Mouse (Mus musculus): ENCODE results near the gene Pa2g4. TPM values are rescaled to one million over a fixed set of nuclear protein-coding genes. Genes with fewer than 3 reads are reported as not detected.
"Not testable (repeated sequence)": the region's sequence is repeated elsewhere in the genome, so short reads cannot be mapped to it uniquely, and the experiment has no call there.

Pa2g4 gene
- polyA plus RNA-seq, 1 experiment from 2014 or later = 194 TPM

DNA sequence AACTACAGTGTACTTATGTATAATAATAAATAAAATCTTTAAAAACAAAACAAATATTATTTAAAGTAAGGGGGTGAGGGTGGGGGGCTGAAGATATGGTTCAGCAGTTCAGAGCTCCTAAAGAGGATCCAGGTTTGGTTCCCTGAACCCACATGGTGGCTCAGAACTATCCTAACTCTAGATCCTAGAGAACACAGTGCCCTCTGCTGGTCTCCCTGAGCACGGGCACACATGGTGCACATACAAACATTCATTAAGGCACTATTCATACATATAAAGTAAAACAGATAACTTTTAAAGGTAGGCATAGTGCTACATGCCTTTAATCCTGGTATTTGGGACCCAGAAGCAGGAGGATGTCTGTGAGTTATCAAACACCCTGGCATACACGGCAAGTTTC is 9.3 kb upstream of the Pa2g4 start:
- H3K4me3 ChIP-seq = no peak overlapping the region
- no peak overlapping the region for H3K9ac ChIP-seq
- peaks cover 37% of the 10 kb centered on the region for H3K36me3 ChIP-seq
- H3K9me3 ChIP-seq = no peaks in the 10 kb centered on the region
- H3K4me2 ChIP-seq = no peak overlapping the region
- no peak for ATAC-seq (ENCODE audit: borderline replicate concordance, extremely low read depth, low FRiP score, low TSS enrichment)
- no peak overlapping the region for H3K27ac ChIP-seq
- WGBS = 86% methylated on average over 2 of the region's 2 CpGs
- H3K4me1 ChIP-seq = no peaks in the 10 kb centered on the region; the same call in 1 of the 2 replicates
- no peaks in the 10 kb centered on the region for H3K27me3 ChIP-seq

DNA sequence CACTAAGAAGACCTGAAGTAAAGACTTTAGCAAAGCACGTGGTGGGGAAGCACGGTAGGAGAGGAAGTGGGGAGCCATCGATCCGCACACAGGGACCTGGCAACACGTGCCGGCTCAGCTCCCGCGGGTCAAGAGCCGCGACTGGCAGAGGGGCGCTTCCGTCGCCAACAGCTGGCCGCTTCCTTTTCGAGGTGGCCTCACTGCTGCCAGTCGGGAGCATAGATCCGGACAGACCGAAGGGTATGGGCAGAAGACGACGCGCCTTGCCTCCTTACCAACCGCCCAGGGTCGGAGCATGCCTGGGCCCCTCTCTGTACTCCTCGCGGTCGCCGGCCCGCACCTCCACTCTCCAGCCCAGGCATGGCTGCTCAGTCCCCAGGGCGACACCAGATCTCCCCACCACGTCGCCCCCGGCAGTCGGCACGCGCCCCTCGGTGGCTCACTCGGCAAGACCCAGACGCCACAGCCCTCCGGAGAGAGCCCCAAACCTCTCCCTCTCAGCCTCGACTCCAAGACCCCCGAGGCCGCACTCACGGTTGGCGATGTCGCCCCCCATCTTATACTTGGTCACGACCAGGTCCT is 490 bp downstream of the Pa2g4 start:
- ATAC-seq (ENCODE audit: borderline replicate concordance, extremely low read depth, low FRiP score, low TSS enrichment) = peak; percentile 31
- Histone ChIP-seq H3K9me3 (no peaks in the 10 kb centered on the region), H3K4me1 (peaks cover 25% of the 10 kb centered on the region), H3K4me2 (peak overlapping the region; percentile 80), H3K4me3 (peak overlapping the region; percentile 95), H3K27me3 (no peaks in the 10 kb centered on the region), H3K27ac (peak overlapping the region; percentile 96), H3K36me3 (peaks cover 44% of the 10 kb centered on the region), H3K9ac (peak overlapping the region; percentile 93)
- under 1% methylated on average over 46 of the region's 46 CpGs for WGBS

DNA sequence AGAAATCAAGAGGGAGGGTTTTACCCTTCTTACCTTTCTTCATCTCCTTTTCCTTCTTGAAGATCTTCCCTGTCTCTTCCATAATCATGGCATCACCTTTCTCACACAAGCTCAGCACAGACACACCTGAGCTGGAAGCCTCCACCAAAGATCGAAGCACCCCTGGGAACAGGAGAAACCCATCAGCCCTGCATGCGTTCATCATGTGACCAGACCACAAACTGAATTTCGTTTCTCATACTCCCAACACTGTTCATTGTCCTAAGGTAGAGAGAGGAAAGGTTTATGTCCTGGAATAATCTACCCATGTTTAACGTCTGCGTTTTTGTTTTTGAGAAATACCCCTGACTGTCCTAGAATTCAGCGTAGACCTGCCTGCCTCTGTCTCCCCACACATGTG is 2.2 kb downstream of the Pa2g4 start:
- Histone ChIP-seq H3K4me1 (peaks cover 25% of the 10 kb centered on the region), H3K36me3 (peaks cover 56% of the 10 kb centered on the region), H3K4me3 (0 out of 2 replicates have a peak overlapping the region, but pooled peaks have one; percentile 3), H3K27me3 (no peaks in the 10 kb centered on the region), H3K4me2 (peak overlapping the region; percentile 80), H3K9ac (peak overlapping the region; percentile 3; the same call in 1 of the 2 replicates), H3K9me3 (no peaks in the 10 kb centered on the region), H3K27ac (no peak overlapping the region)
- no peak for ATAC-seq (ENCODE audit: borderline replicate concordance, extremely low read depth, low FRiP score, low TSS enrichment)
- 85% methylated on average over 6 of the region's 6 CpGs for WGBS

DNA sequence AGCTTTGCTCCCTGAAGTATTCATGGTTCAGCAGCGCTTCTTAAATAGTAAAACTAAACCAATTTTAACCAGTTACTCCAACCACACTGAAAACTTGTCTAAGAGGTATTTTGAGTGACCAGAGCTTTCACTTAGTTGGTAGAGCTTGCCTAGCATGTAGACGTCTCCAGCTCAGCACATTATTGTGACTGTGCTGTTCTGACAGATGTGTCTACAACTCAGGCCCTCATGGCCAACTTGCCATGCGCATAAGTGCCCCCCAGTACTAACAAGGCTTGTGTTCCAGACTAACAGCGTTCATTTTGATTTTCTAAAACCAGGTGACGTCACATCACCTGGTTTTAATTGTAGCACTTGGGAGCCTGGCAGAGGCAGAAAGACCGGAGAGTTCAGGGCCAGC is 8.8 kb downstream of the Pa2g4 start:
- no peak overlapping the region for H3K4me3 ChIP-seq
- no peaks in the 10 kb centered on the region for H3K4me1 ChIP-seq
- ATAC-seq (ENCODE audit: borderline replicate concordance, extremely low read depth, low FRiP score, low TSS enrichment) = no peak
- no peaks in the 10 kb centered on the region for H3K27me3 ChIP-seq
- H3K36me3 ChIP-seq = peaks cover 51% of the 10 kb centered on the region
- no peaks in the 10 kb centered on the region for H3K9me3 ChIP-seq
- 80% methylated on average over 6 of the region's 6 CpGs for WGBS
- H3K4me2 ChIP-seq = no peak overlapping the region
- no peak overlapping the region for H3K9ac ChIP-seq
- H3K27ac ChIP-seq = no peak overlapping the region

DNA sequence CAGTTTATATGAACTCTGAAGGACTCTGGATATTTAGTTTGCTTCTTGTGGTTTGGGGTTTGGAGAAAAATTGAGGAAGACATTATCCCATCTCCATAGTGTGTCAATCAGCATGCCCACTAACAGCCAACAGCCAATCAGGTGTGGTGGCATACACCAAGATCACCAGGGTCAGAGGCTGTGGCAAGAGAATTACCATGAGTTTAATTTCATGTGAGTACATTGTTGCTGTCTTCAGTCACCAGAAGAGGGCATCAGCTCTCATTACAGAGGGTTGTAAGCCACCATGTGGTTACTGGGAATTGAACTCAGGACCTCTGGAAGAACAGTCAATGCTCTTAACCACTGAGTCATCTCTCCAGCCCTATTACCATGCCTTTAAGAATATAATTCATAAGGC is 9.5 kb downstream of the Pa2g4 start:
- no peaks in the 10 kb centered on the region for H3K27me3 ChIP-seq
- no peak overlapping the region for H3K4me3 ChIP-seq
- ATAC-seq (ENCODE audit: borderline replicate concordance, extremely low read depth, low FRiP score, low TSS enrichment) = no peak
- H3K4me1 ChIP-seq = no peaks in the 10 kb centered on the region
- no peaks in the 10 kb centered on the region for H3K9me3 ChIP-seq
- no peak overlapping the region for H3K27ac ChIP-seq
- H3K36me3 ChIP-seq = peaks cover 44% of the 10 kb centered on the region
- H3K9ac ChIP-seq = no peak overlapping the region
- no peak overlapping the region for H3K4me2 ChIP-seq

DNA sequence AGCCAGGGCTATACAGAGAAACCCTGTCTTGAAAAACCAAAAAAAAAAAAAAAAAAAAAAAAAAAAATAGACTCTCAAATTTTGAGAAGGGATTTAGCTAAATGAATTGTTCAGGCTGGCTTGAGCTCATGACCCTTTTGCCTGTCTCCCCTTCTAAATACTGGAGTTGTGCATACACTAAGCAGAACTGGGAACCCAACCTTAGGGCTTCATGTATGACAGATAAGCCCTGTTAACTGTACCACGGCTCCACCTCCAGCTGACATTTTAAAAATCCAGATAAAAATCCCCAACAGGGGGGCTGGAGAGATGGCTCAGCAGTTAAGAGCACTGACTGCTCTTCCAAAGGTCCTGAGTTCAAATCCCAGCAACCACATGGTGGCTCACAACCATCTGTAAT is 10.2 kb downstream of the Pa2g4 start:
- H3K27ac ChIP-seq; H3K4me3 ChIP-seq; H3K9ac ChIP-seq; H3K9me3 ChIP-seq; H3K4me1 ChIP-seq; H3K27me3 ChIP-seq; ATAC-seq (ENCODE audit: borderline replicate concordance, extremely low read depth, low FRiP score, low TSS enrichment); H3K4me2 ChIP-seq: not testable (repeated sequence)
- 80% methylated on average over 1 of the region's 1 CpGs for WGBS
- peaks cover 37% of the 10 kb centered on the region for H3K36me3 ChIP-seq

DNA sequence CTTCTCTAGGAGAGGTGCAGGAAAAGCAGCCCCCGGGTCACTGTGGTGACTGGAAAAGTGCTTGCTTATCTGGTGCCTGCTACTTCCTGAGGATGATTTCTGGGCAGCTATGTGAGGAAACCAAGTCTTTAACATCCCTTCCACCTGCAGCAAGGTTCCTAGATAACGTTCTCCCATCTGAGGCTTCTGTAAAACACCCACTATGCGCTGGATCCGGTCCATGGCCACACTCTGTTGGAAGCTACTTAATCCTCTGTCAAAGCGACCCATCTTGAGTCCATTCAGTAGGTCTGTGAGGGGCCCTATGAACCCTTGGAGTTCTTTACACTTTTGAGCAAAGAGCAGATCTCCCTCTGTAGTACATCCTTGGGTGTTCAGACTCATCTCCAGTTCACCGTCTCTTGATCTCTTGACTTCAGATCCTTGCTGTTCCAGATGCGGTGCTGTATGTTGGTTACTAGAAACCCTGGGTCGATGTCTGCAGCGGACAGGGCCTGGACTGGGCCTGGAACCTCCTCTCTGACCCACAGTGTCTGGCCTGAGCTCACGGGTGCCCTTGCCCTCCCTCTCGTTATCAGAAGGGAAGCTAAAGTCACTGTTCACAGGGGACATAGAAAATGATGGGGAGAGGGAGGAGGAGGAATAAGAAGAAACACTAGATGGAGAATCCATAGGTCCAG is 15.5 kb downstream of the Pa2g4 start:
- H3K4me3 ChIP-seq; H3K27ac ChIP-seq; H3K9me3 ChIP-seq; H3K4me2 ChIP-seq; ATAC-seq (ENCODE audit: borderline replicate concordance, extremely low read depth, low FRiP score, low TSS enrichment); H3K36me3 ChIP-seq; H3K27me3 ChIP-seq; H3K9ac ChIP-seq: not testable (repeated sequence)
- H3K4me1 ChIP-seq = peaks cover 15% of the 10 kb centered on the region
- 87% methylated on average over 11 of the region's 11 CpGs for whole genome bisulfite sequencing

DNA sequence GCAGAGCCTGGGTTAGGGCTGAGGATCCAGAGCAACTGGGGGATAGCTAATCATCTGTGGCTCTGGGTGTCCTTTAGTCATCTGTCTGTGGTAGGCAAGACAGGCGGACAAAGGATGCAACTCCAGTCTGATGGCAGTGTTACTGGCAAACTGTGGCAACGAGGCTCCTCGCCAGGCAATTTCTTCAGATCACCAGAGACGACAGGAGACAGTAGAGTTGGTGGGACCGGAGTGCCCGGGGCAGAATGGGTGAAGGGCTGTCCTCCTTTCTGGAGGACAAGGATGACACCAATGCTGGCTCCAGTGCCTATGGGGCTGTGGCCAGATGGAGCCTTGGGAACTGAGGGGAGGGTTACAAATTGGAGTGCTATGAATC is 16.1 kb downstream of the Pa2g4 start:
- Histone ChIP-seq H3K4me1 (peaks cover 15% of the 10 kb centered on the region), H3K36me3 (peaks cover 11% of the 10 kb centered on the region), H3K27ac (peak overlapping the region; percentile 57; the same call in 1 of the 2 replicates), H3K4me2 (peak overlapping the region; percentile 88; the same call in 1 of the 2 replicates)
- H3K27me3 ChIP-seq; H3K9me3 ChIP-seq; H3K4me3 ChIP-seq; H3K9ac ChIP-seq; ATAC-seq (ENCODE audit: borderline replicate concordance, extremely low read depth, low FRiP score, low TSS enrichment): not testable (repeated sequence)
- WGBS = 64% methylated on average over 6 of the region's 6 CpGs

DNA sequence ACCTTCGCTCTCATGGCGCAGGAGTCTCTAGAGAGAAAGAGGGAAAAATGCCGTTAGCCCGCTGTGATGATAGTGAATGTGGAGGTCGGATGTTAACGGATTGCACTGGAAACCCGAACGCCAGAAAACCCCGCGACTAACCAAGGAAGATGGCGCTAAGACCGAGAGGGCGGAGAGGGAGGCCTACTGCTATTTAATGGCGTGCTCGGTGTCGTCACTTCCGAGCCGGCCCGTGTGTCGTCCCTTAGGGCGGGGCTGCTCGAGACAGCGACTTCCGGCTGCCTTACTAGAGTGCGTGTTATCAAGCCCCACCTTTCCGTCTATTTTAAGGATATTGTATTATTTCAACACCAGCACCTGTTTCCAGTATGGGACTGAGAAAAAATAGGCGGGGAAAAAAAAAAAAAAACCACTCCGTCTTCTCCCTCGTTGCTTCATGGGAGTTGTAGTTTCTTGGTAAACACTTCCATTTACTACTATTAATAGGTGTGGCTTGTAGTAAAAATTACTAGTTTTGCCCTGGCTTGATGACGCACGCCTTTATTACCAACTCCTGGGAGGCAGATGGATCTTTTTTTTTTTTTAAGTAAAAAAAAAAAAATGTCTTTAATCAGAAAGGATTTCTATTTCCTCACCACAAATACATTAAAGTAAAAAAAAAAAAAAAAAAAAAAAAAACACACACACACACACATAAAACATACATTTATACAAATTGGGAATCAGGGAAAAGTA is 16.7 kb downstream of the Pa2g4 start, which contains the start of gene Rpl41:
Rpl41 (minus strand) TSS at position 359 of the 735 bp plus-strand sequence.
- peak within 1 kb of the TSS; percentile 88 for H3K4me2 ChIP-seq
- H3K27me3 ChIP-seq = no peaks in the 10 kb centered on the region
- peak; percentile 92 for ATAC-seq (ENCODE audit: borderline replicate concordance, extremely low read depth, low FRiP score, low TSS enrichment)
- H3K4me1 ChIP-seq = peaks cover 15% of the 10 kb centered on the region
- H3K4me3 ChIP-seq = peak within 1 kb of the TSS; percentile 88
- no peaks in the 10 kb centered on the region for H3K9me3 ChIP-seq
- H3K36me3 ChIP-seq = peaks cover 16% of the 10 kb centered on the region
- 0% methylated on average over 31 of the region's 31 CpGs for WGBS
- peak within 1 kb of the TSS; percentile 92 for H3K27ac ChIP-seq
- H3K9ac ChIP-seq = peak within 1 kb of the TSS; percentile 74

DNA sequence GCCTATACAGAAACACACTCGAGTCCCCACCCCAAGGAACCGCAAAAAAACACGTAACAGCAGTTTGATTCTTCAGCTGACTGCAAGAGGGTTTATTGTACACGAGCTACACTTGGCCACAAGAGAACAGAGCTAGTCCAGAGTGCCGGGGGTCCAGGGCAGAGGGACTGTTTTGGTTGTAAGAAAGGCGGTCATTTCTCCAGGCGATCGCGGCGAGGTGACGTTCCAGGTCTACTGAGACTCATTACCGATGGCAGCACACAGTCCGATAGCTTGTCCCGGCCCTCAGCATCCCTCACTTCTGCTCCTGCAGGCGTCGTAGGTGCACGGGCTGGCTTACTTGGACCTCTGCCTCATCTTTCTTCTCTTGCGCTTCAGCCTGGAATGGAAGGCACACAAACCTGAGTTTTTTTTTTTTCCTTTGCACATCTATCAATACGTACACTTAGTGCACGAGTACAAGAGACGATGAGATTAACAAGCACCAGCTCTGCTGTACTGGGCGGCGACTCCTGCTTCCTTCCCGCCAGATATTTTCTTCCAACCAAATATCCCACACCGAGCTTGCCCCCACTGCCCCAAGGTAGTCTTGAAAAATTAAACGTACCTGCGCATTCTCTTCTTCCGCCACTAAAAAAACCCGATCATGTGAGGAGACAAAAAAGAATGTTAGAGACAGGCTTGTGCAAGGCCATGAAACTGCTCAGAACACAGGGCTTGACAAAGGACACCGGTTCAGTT is 17.6 kb downstream of the Pa2g4 start:
- Histone ChIP-seq H3K36me3 (peaks cover 25% of the 10 kb centered on the region), H3K4me1 (peaks cover 15% of the 10 kb centered on the region), H3K4me3 (peak overlapping the region; percentile 88), H3K9ac (peak overlapping the region; percentile 74), H3K27ac (peak overlapping the region; percentile 93), H3K4me2 (peak overlapping the region; percentile 88)
- WGBS = 0% methylated on average over 30 of the region's 30 CpGs
- H3K9me3 ChIP-seq; ATAC-seq (ENCODE audit: borderline replicate concordance, extremely low read depth, low FRiP score, low TSS enrichment); H3K27me3 ChIP-seq: not testable (repeated sequence)

DNA sequence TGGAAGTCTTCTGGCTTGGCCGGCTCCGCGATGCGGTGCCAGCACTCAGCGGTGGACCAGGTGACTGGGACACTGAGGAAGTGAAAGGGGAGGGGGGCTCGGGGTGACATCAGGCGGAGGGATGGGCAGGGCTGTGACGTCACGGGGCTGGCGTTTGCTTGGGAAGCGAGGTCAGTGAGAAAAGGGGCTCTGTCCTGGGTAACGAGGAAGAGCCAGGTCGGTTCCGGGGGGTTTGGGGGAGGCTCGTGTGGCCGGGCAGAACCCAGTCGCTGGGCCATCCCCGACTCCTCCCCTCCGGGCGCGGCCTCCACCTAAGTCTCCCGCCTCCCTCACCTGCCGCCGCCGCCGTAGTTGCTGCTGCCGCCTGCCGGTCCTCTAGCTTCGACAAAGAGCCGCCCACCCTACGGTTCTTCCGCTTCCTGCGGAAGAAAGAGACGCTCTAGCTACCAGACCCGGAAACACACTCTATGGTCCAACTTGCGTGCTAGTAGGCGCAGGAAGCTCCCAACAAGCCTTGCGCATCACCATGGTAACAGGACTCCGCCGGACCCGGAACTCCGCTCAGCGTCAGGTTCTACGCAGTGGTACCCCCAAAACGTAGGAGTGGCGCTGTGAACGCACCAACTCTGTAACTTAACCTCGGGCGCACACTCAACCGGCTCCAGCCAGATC is 18.3 kb downstream of the Pa2g4 start, which contains the start of gene Zc3h10:
Zc3h10 (minus strand) TSS at position 414 of the 672 bp plus-strand sequence.
- Histone ChIP-seq H3K4me2 (peak within 1 kb of the TSS; percentile 88), H3K4me1 (peaks cover 15% of the 10 kb centered on the region), H3K9me3 (no peaks in the 10 kb centered on the region), H3K9ac (peak within 1 kb of the TSS; percentile 74), H3K36me3 (peaks cover 32% of the 10 kb centered on the region), H3K4me3 (peak within 1 kb of the TSS; percentile 88), H3K27ac (peak within 1 kb of the TSS; percentile 93), H3K27me3 (no peaks in the 10 kb centered on the region)
- ATAC-seq (ENCODE audit: borderline replicate concordance, extremely low read depth, low FRiP score, low TSS enrichment) = peak; percentile 90
- under 1% methylated on average over 50 of the region's 50 CpGs for WGBS

All from lung, embryonic 15.5 days (tissue).